In genomic region chr9:21646366-21646765, GRCm38 (mm10) we compare ENCODE assay signal across 21 mouse cellular contexts. TPM values are rescaled to one million over a fixed set of nuclear protein-coding genes. Genes with fewer than 3 reads are reported as not detected.
DNase-seq lines count a peak whose midpoint lies in the region; ATAC-seq and TF ChIP-seq lines count a peak whose summit lies in the region.
"Had no signal": no experiment of that assay in that cellular context is flagged by ENCODE, and none has a peak within 500 bp of the region (broad histone marks: within the 10 kb centered on the region; RNA-seq: fewer than 3 reads in every experiment).

No protein-coding gene starts in this region.

- H3K4me2 ChIP-seq in kidney, embryonic 16.5 days (replicated peaks; ENCODE audit: low read depth, low read length): no peak overlapping the region
- no peak overlapping the region for H3K4me2 ChIP-seq in liver, embryonic 11.5 days
- H3K4me2 ChIP-seq: embryonic facial prominence, embryonic 12.5 days; forebrain, embryonic 13.5 days; forebrain, embryonic 15.5 days had no signal

- in situ Hi-C loops in ES-E14 (cut with MboI; ENCODE audit: low sequenced_read_pairs in 2 of 2, unreplicated experiment in 2 of 2): no loop called here

- no peak overlapping the region for H3K9ac ChIP-seq in kidney, embryonic 16.5 days (replicated peaks; ENCODE audit: low read length)
- H3K9ac ChIP-seq in liver, adult 2 months (ENCODE audit: low read depth, low read length): no peak overlapping the region
- H3K9ac ChIP-seq in liver, embryonic 11.5 days (ENCODE audit: low read depth, low read length): no peak overlapping the region
- no peak overlapping the region for H3K9ac ChIP-seq in ES-E14 (ENCODE audit: insufficient read depth, low read depth, low read length, poor library complexity, severe bottlenecking)
- H3K9ac ChIP-seq: embryonic facial prominence, embryonic 12.5 days; forebrain, embryonic 13.5 days; forebrain, embryonic 15.5 days; forebrain, postnatal 0 days had no signal

- no peak for TF ChIP-seq CTCF in kidney, adult 2 months (conservative IDR thresholded peaks at IDR 0.05; ENCODE audit: insufficient read depth, insufficient read length, low read depth, low read length)
- TF ChIP-seq CTCF in liver, adult 2 months (IDR thresholded peaks at IDR 0.05; ENCODE audit: low read depth, low read length): no peak

- peaks cover 5% of the 10 kb centered on the region; the same call in 1 of the 2 replicates for H3K4me1 ChIP-seq in kidney, embryonic 16.5 days (ENCODE audit: insufficient read depth, low read length)
- H3K4me1 ChIP-seq in kidney, adult 2 months (ENCODE audit: control insufficient read depth, insufficient read depth, low read length): peaks cover 12% of the 10 kb centered on the region; the same call in 1 of the 2 replicates
- H3K4me1 ChIP-seq in liver, adult 2 months (ENCODE audit: control insufficient read depth, insufficient read depth, low read length): peaks cover 13% of the 10 kb centered on the region
- H3K4me1 ChIP-seq in liver, embryonic 11.5 days (replicated peaks; ENCODE audit: control insufficient read depth, insufficient read depth, low read length): no peaks in the 10 kb centered on the region
- H3K4me1 ChIP-seq in ES-E14 (ENCODE audit: control insufficient read depth in 2 of 2, insufficient read depth in 2 of 2, low read length in 2 of 2, poor library complexity in 1 of 2): no peaks in the 10 kb centered on the region
- H3K4me1 ChIP-seq: embryonic facial prominence, embryonic 10.5 days; embryonic facial prominence, embryonic 12.5 days; forebrain, embryonic 13.5 days; forebrain, embryonic 15.5 days had no signal

- no peaks in the 10 kb centered on the region for H3K9me3 ChIP-seq in kidney, embryonic 16.5 days (ENCODE audit: low read length)
- no peaks in the 10 kb centered on the region for H3K9me3 ChIP-seq in liver, embryonic 11.5 days (ENCODE audit: control insufficient read depth, low read length)
- H3K9me3 ChIP-seq in ES-E14 (ENCODE audit: control insufficient read depth, insufficient read depth, low read depth, low read length): no peaks in the 10 kb centered on the region
- H3K9me3 ChIP-seq: embryonic facial prominence, embryonic 10.5 days; embryonic facial prominence, embryonic 12.5 days; forebrain, embryonic 13.5 days; forebrain, embryonic 15.5 days had no signal

- TF ChIP-seq POLR2A in kidney, adult 2 months (IDR thresholded peaks at IDR 0.05; ENCODE audit: low read depth, low read length): no peak
- TF ChIP-seq POLR2A in liver, adult 2 months (IDR thresholded peaks at IDR 0.05; ENCODE audit: extremely low read depth, insufficient read depth, low read length): no peak

- 82% methylated on average over 3 of the region's 3 CpGs for WGBS in kidney, embryonic 16.5 days
- WGBS in kidney, adult 2 months: 90% methylated on average over 3 of the region's 3 CpGs
- WGBS in liver, adult 2 months: 98% methylated on average over 3 of the region's 3 CpGs
- WGBS in liver, embryonic 11.5 days: 95% methylated on average over 3 of the region's 3 CpGs

- peaks cover 69% of the 10 kb centered on the region for H3K36me3 ChIP-seq in kidney, embryonic 16.5 days (ENCODE audit: insufficient read depth, low read length)
- H3K36me3 ChIP-seq in kidney, adult 2 months (ENCODE audit: control insufficient read depth, insufficient read depth, low read length): no peaks in the 10 kb centered on the region; the same call in 1 of the 2 replicates
- peaks cover 53% of the 10 kb centered on the region for H3K36me3 ChIP-seq in liver, adult 2 months (ENCODE audit: control insufficient read depth, insufficient read depth, low read length)
- H3K36me3 ChIP-seq in liver, embryonic 11.5 days (ENCODE audit: control insufficient read depth, insufficient read depth, low read length): peaks cover 60% of the 10 kb centered on the region
- peaks cover 31% of the 10 kb centered on the region for H3K36me3 ChIP-seq in ES-E14 (ENCODE audit: control insufficient read depth, insufficient read depth, low read length, poor library complexity, severe bottlenecking)

- H3K27ac ChIP-seq in kidney, embryonic 16.5 days (ENCODE audit: low read length): peak overlapping the region; percentile 47
- H3K27ac ChIP-seq in kidney, adult 2 months (ENCODE audit: insufficient read depth, low read depth, low read length): no peak overlapping the region
- H3K27ac ChIP-seq in liver, adult 2 months (replicated peaks; ENCODE audit: insufficient read depth, low read depth, low read length): 0 out of 2 replicates have a peak overlapping the region, but pooled peaks have one; percentile 16
- H3K27ac ChIP-seq in liver, embryonic 11.5 days (ENCODE audit: low read depth, low read length): no peak overlapping the region
- no peak overlapping the region for H3K27ac ChIP-seq in ES-E14 (ENCODE audit: insufficient read depth, low read depth, low read length, poor library complexity, severe bottlenecking)
- H3K27ac ChIP-seq: embryonic facial prominence, embryonic 10.5 days; embryonic facial prominence, embryonic 12.5 days; forebrain, embryonic 13.5 days; forebrain, embryonic 15.5 days had no signal

- H3K79me2 ChIP-seq in liver, adult 2 months (ENCODE audit: control insufficient read depth, insufficient read depth, low read length): peaks cover 7% of the 10 kb centered on the region

- no peak for ATAC-seq in kidney, embryonic 16.5 days (ENCODE audit: low FRiP score, low TSS enrichment)
- no peak for ATAC-seq in liver, embryonic 11.5 days (replicated peaks; ENCODE audit: low FRiP score)
- ATAC-seq: activated CD4-positive, CD25-positive, alpha-beta regulatory T cell, adult 4 months; forebrain, embryonic 13.5 days; forebrain, embryonic 15.5 days; forebrain, postnatal 0 days; Patski had no signal

- H3K27me3 ChIP-seq in kidney, embryonic 16.5 days (ENCODE audit: insufficient read depth, low read length): no peaks in the 10 kb centered on the region
- no peaks in the 10 kb centered on the region for H3K27me3 ChIP-seq in kidney, adult 2 months (replicated peaks; ENCODE audit: control insufficient read depth, insufficient read depth, low read length)
- no peaks in the 10 kb centered on the region for H3K27me3 ChIP-seq in liver, adult 2 months (ENCODE audit: control insufficient read depth, insufficient read depth, low read length)
- H3K27me3 ChIP-seq in liver, embryonic 11.5 days (replicated peaks; ENCODE audit: control insufficient read depth, insufficient read depth, low read length): no peaks in the 10 kb centered on the region
- H3K27me3 ChIP-seq: embryonic facial prominence, embryonic 12.5 days; forebrain, embryonic 13.5 days; forebrain, embryonic 15.5 days; Patski had no signal

- H3K4me3 ChIP-seq in kidney, embryonic 16.5 days (ENCODE audit: low read length): no peak overlapping the region
- H3K4me3 ChIP-seq in kidney, adult 2 months (ENCODE audit: insufficient read depth, low read depth, low read length): no peak overlapping the region
- H3K4me3 ChIP-seq in liver, adult 2 months (ENCODE audit: insufficient read depth, low read depth, low read length): no peak overlapping the region
- H3K4me3 ChIP-seq in liver, embryonic 11.5 days (ENCODE audit: low read depth, low read length): no peak overlapping the region
- no peak overlapping the region for H3K4me3 ChIP-seq in ES-E14 (ENCODE audit: insufficient read depth in 1 of 2, low read depth in 1 of 2, low read length in 2 of 2, poor library complexity in 1 of 2, severe bottlenecking in 1 of 2)
- H3K4me3 ChIP-seq: embryonic facial prominence, embryonic 10.5 days; embryonic facial prominence, embryonic 12.5 days; forebrain, embryonic 13.5 days; forebrain, embryonic 15.5 days had no signal

- no peak for DNase-seq in kidney, adult 2 months
- DNase-seq in liver, adult 2 months (ENCODE audit: extremely low read depth, low read depth, low spot score): no peak
- DNase-seq in liver, embryonic 11.5 days (ENCODE audit: low spot score): no peak
- no peak for DNase-seq in ES-E14 (ENCODE audit: low read depth, low spot score)
- no peak for DNase-seq in adrenal gland, adult 8-10 months
- DNase-seq in cerebellum, adult 9-10 months: no peak
- DNase-seq: adrenal gland, postnatal 10 days; adrenal gland, postnatal 25 days; cerebellum, adult 11 months; cerebellum, adult 18-20 months; cerebellum, adult 8-10 months; cerebellum, postnatal 10 days; cerebellum, postnatal 25 days; forebrain, postnatal 0 days had no signal

TF ChIP-seq in ES-E14, 5 proteins besides CTCF, POLR2A, EP300 and RAD21:
- peak; percentile 86 for TF ChIP-seq MAFK (IDR thresholded peaks at IDR 0.05; ENCODE audit: insufficient read depth, low read depth, low read length)
- no peak for TF ChIP-seq CHD2 (IDR thresholded peaks at IDR 0.05; ENCODE audit: low read depth, low read length)
- TF ChIP-seq HCFC1 (IDR thresholded peaks at IDR 0.05; ENCODE audit: borderline replicate concordance, insufficient read depth, low read length): no peak
- TF ChIP-seq ZNF384 (IDR thresholded peaks at IDR 0.05; ENCODE audit: low read depth, low read length): no peak

RNA-seq across cellular contexts. Expression of gene Smarca4, which starts 30.4 kb away (rescaled TPM):
- polyA plus RNA-seq in kidney, embryonic 16.5 days (2015; fragmentation: Nextera tagmentation; extraction: Ambion mirVana): 91.2 and 104 TPM in 2 replicates
- polyA plus RNA-seq in kidney, adult 2 months (2012; rRNA removed): 24.9 and 26.9 TPM in 2 replicates
- 13.1 and 15.8 TPM in 2 replicates for total RNA-seq in liver, adult 2 months (2014; rRNA removed)
- polyA plus RNA-seq in liver, adult 2 months (2012; rRNA removed): 15.2 and 15.9 TPM in 2 replicates
- 86.1 and 86.6 TPM in 2 replicates for polyA plus RNA-seq in liver, embryonic 11.5 days (2014; fragmentation: Nextera tagmentation; extraction: Ambion mirVana)
- total RNA-seq in ES-E14 (2012; rRNA removed): 104 and 122 TPM in 2 replicates
- total RNA-seq in adrenal gland, adult 8-10 months (2022): 10 to 100 TPM; 78.6 to 92.0 (median 80.9) TPM

RNA-seq across cellular contexts. Expression of gene Yipf2, which starts 53.7 kb away (rescaled TPM):
- polyA plus RNA-seq in kidney, embryonic 16.5 days (2015; fragmentation: Nextera tagmentation; extraction: Ambion mirVana): 40.1 and 43.8 TPM in 2 replicates
- 39.9 and 44.9 TPM in 2 replicates for polyA plus RNA-seq in kidney, adult 2 months (2012; rRNA removed)
- total RNA-seq in liver, adult 2 months (2014; rRNA removed): 24.6 and 25.9 TPM in 2 replicates
- 33.5 and 43.9 TPM in 2 replicates for polyA plus RNA-seq in liver, adult 2 months (2012; rRNA removed)
- polyA plus RNA-seq in liver, embryonic 11.5 days (2014; fragmentation: Nextera tagmentation; extraction: Ambion mirVana): 15.5 and 16.5 TPM in 2 replicates
- total RNA-seq in ES-E14 (2012; rRNA removed): 22.8 and 23.6 TPM in 2 replicates
- total RNA-seq in adrenal gland, adult 8-10 months (2022): 10 to 100 TPM; 33.2 to 52.0 (median 44.1) TPM

RNA-seq across cellular contexts. Expression of gene Timm29, which starts 53.8 kb away (rescaled TPM):
- 29.3 and 30.7 TPM in 2 replicates for polyA plus RNA-seq in kidney, embryonic 16.5 days (2015; fragmentation: Nextera tagmentation; extraction: Ambion mirVana)
- 33.6 and 34.0 TPM in 2 replicates for polyA plus RNA-seq in kidney, adult 2 months (2012; rRNA removed)
- 13.0 and 18.7 TPM in 2 replicates for total RNA-seq in liver, adult 2 months (2014; rRNA removed)
- polyA plus RNA-seq in liver, adult 2 months (2012; rRNA removed): 26.7 TPM in 2 replicates
- 35.2 and 41.5 TPM in 2 replicates for polyA plus RNA-seq in liver, embryonic 11.5 days (2014; fragmentation: Nextera tagmentation; extraction: Ambion mirVana)
- 22.6 and 24.7 TPM in 2 replicates for total RNA-seq in ES-E14 (2012; rRNA removed)
- total RNA-seq in adrenal gland, adult 8-10 months (2022): 10 to 100 TPM; 61.4 to 80.6 (median 69.3) TPM

Comparison
In these comparisons a context has a peak if more than half of its experiments do, and no peak if none do; other contexts are left out.
1. H3K27ac ChIP-seq: peak in kidney, embryonic 16.5 days (single experiment) and liver, adult 2 months (single experiment); none in kidney, adult 2 months (single experiment), liver, embryonic 11.5 days (single experiment) and ES-E14 (single experiment).